Mouse (Mus musculus): ENCODE measurements around the gene Rps27. TPM values are rescaled to one million over a fixed set of nuclear protein-coding genes. Genes with fewer than 3 reads are reported as not detected.

Gene Rps27
- total and polyA plus RNA-seq, 2 experiments from 2014 or later, result 821 to 2,807 TPM

DNA sequence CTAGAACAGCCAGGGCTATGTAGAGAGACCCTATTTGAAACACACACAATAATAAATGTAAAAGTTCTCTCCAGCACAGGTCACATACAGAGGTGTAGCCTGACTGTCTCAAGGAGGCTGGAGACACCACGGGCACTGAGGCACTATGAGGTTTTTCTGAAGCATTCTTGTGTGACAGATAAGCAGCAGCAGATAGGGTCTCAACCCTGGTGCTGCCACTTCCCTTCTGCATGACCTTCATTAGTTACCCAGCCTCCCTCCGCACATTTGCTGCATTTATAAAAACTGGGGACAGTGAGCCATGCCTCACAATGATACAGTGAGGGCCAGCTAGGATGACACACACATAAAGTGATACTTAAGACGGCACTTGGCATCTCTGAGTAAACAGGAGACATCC, 9.5 kb upstream of the Rps27 start:
- ATAC-seq (ENCODE audit: low FRiP score) (no peak), DNase-seq (ENCODE audit: low spot score) (no peak)
- Histone ChIP-seq H3K9ac (replicated peaks; ENCODE audit: low read length, poor library complexity, severe bottlenecking) (no peak overlapping the region), H3K27ac (ENCODE audit: low read depth, low read length) (no peak overlapping the region), H3K4me3 (ENCODE audit: low read depth, low read length) (no peak overlapping the region), H3K4me2 (ENCODE audit: low read depth, low read length, poor library complexity, severe bottlenecking) (no peak overlapping the region), H3K36me3 (ENCODE audit: insufficient read depth, low read length) (no peaks in the 10 kb centered on the region), H3K4me1 (ENCODE audit: insufficient read depth, low read length) (no peaks in the 10 kb centered on the region), H3K27me3 (ENCODE audit: insufficient read depth, low read length) (no peaks in the 10 kb centered on the region), H3K9me3 (ENCODE audit: low read length) (no peaks in the 10 kb centered on the region)
- 84% methylated on average over 3 of the region's 3 CpGs for WGBS
- TF ChIP-seq CTCF (IDR thresholded peaks at IDR 0.05), result no peak

DNA sequence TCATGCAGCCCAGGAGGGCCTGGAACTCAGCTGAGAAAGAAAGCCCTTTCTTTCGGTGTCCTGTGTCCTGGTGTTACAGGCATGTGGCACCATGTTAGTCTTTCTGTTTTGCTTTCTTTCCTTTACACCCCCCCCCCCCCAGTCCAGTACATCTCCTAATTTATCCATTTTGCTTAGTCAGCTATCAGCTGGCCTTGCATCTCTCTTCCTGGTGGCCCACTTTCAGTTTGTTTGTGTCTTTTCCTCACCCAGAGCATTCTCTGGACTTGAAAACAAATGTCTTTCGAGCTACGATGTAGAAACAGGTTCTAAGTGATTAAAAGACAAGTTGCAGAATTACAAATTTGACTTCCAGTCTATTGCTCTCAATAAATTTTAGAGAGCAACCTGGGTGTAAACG, 9.0 kb upstream of the Rps27 start:
- H3K9me3 ChIP-seq (ENCODE audit: low read length), result no peaks in the 10 kb centered on the region
- no peaks in the 10 kb centered on the region for H3K36me3 ChIP-seq (ENCODE audit: insufficient read depth, low read length)
- H3K4me1 ChIP-seq (ENCODE audit: insufficient read depth, low read length), result no peaks in the 10 kb centered on the region
- no peak overlapping the region for H3K9ac ChIP-seq (replicated peaks; ENCODE audit: low read length, poor library complexity, severe bottlenecking)
- no peaks in the 10 kb centered on the region for H3K27me3 ChIP-seq (ENCODE audit: insufficient read depth, low read length)
- no peak overlapping the region for H3K4me3 ChIP-seq (ENCODE audit: low read depth, low read length)
- DNase-seq (ENCODE audit: low spot score), result no peak
- no peak for ATAC-seq (ENCODE audit: low FRiP score)
- H3K27ac ChIP-seq (ENCODE audit: low read depth, low read length), result no peak overlapping the region
- no peak for TF ChIP-seq CTCF (IDR thresholded peaks at IDR 0.05)
- H3K4me2 ChIP-seq (ENCODE audit: low read depth, low read length, poor library complexity, severe bottlenecking), result no peak overlapping the region
- 89% methylated on average over 4 of the region's 4 CpGs for WGBS

DNA sequence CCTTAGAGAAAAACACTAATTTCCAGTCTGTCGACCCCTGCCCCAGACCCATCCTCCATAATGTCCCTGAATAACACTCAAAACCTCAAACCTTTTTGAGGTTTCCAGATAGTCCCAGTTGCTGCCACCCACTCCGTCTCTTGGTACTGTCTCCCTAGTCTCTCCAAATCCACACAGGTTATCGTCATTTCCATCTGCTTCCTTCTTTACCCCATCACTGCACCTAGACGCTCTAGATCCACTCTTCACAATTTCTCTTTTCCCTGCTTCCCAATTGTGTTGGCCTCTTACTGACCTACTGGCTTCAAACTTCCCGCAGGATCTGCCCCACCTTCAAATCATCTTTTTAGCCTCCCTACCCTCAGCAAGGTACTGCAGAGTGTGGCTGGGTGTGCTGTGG, 7.7 kb upstream of the Rps27 start:
- Histone ChIP-seq H3K27ac (ENCODE audit: low read depth, low read length) (no peak overlapping the region), H3K9me3 (ENCODE audit: low read length) (no peaks in the 10 kb centered on the region), H3K4me1 (ENCODE audit: insufficient read depth, low read length) (no peaks in the 10 kb centered on the region), H3K9ac (replicated peaks; ENCODE audit: low read length, poor library complexity, severe bottlenecking) (no peak overlapping the region; the same call in 1 of the 2 replicates), H3K4me3 (ENCODE audit: low read depth, low read length) (peak overlapping the region; percentile 38; the same call in 1 of the 2 replicates), H3K27me3 (ENCODE audit: insufficient read depth, low read length) (no peaks in the 10 kb centered on the region), H3K36me3 (ENCODE audit: insufficient read depth, low read length) (no peaks in the 10 kb centered on the region), H3K4me2 (ENCODE audit: low read depth, low read length, poor library complexity, severe bottlenecking) (peak overlapping the region; percentile 81)
- DNase-seq (ENCODE audit: low spot score) (no peak), ATAC-seq (ENCODE audit: low FRiP score) (no peak)
- WGBS, result 25% methylated on average over 5 of the region's 5 CpGs
- TF ChIP-seq CTCF (IDR thresholded peaks at IDR 0.05), result no peak

DNA sequence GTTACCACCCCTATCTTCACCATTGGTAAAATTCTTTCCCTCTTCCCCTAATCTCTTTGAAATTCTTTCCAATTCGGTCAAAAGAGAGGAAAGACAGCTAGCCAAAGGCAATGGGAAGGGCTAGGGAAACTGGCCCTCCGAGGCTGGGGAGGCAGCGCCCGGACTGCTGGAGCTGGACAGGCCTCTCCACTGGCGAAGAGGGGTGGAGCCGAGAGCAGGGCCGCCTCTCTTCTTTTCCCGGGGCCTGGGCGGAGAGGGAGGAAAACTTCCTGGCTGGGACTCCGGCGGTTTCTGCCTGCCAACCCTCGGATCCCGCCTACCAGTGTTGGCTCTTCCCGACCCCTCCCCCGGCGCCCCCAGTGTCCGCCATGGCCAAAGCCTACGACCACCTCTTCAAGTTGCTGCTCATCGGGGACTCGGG, 7.1 kb upstream of the Rps27 start:
- DNase-seq (ENCODE audit: low spot score), result peak; percentile 57

DNA sequence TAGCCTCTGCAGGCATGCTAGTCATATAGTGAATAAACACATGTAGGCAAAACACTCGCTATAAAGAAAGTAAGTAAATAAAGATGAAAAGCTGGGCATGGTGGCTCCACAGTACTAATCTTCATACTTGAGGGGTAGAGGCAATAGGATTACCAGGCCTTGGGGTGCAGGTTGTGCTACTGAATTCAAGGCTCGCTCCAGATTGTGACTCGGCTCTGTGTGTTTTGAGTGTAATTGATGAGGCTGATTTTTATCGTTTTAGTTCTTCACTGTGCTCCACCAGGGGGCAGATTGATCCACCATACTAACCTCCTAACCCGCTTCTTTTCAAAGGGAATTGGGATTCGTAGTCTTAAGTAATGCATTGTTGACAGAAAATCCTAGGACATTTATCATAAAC, 6.6 kb upstream of the Rps27 start:
- no peaks in the 10 kb centered on the region for H3K27me3 ChIP-seq (ENCODE audit: insufficient read depth, low read length)
- ATAC-seq (ENCODE audit: low FRiP score) (no peak), DNase-seq (ENCODE audit: low spot score) (peak; percentile 68)
- peak overlapping the region; percentile 44; the same call in 1 of the 2 replicates for H3K9ac ChIP-seq (replicated peaks; ENCODE audit: low read length, poor library complexity, severe bottlenecking)
- no peaks in the 10 kb centered on the region for H3K36me3 ChIP-seq (ENCODE audit: insufficient read depth, low read length)
- TF ChIP-seq CTCF (IDR thresholded peaks at IDR 0.05), result peak; percentile 79
- H3K4me2 ChIP-seq (ENCODE audit: low read depth, low read length, poor library complexity, severe bottlenecking), result peak overlapping the region; percentile 81
- H3K27ac ChIP-seq (ENCODE audit: low read depth, low read length), result no peak overlapping the region; the same call in none of the 2 replicates
- no peaks in the 10 kb centered on the region for H3K9me3 ChIP-seq (ENCODE audit: low read length)
- H3K4me1 ChIP-seq (ENCODE audit: insufficient read depth, low read length), result no peaks in the 10 kb centered on the region
- 11% methylated on average over 6 of the region's 6 CpGs for WGBS
- H3K4me3 ChIP-seq (ENCODE audit: low read depth, low read length), result peak overlapping the region; percentile 38

More for the DNA sequence above, 7.1 kb upstream of the Rps27 start:
- ATAC-seq (ENCODE audit: low FRiP score), result peak; percentile 47; the same call in 1 of the 2 replicates
- Histone ChIP-seq H3K36me3 (ENCODE audit: insufficient read depth, low read length) (no peaks in the 10 kb centered on the region), H3K9ac (replicated peaks; ENCODE audit: low read length, poor library complexity, severe bottlenecking) (peak overlapping the region; percentile 44), H3K27ac (ENCODE audit: low read depth, low read length) (peak overlapping the region; percentile 51; the same call in 1 of the 2 replicates), H3K4me2 (ENCODE audit: low read depth, low read length, poor library complexity, severe bottlenecking) (peak overlapping the region; percentile 81), H3K27me3 (ENCODE audit: insufficient read depth, low read length) (no peaks in the 10 kb centered on the region), H3K4me1 (ENCODE audit: insufficient read depth, low read length) (no peaks in the 10 kb centered on the region), H3K4me3 (ENCODE audit: low read depth, low read length) (peak overlapping the region; percentile 38), H3K9me3 (ENCODE audit: low read length) (no peaks in the 10 kb centered on the region)
- under 1% methylated on average over 19 of the region's 20 CpGs for WGBS
- TF ChIP-seq CTCF (IDR thresholded peaks at IDR 0.05), result no peak

DNA sequence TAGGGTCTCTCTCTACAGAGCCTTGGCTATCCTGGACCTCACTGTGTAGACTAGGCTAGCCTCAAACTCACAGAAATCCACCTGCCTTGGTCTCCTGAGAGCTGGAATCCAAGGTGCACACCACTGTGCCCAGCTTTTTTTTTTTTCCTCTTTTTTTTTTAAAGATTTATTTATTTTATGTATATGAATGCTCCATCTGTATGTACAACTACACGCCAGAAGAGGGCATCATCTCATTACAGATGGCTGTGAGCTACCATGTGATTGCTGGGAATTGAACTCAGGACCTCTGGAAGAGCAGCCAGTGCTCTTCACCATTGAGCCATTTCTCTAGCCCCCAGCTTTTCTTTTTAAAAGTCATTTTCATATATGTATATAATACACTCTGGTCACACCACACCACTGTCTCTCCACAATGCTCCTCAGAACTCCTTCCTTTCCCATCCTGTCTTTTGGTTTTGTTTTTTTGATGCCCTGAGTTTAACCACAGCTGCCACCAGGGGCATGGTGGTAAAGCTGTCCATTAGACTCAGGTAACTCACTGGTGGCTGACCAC, 2.5 kb upstream of the Rps27 start:
- H3K4me1 ChIP-seq (ENCODE audit: insufficient read depth, low read length), result no peaks in the 10 kb centered on the region
- H3K9ac ChIP-seq (replicated peaks; ENCODE audit: low read length, poor library complexity, severe bottlenecking), result no peak overlapping the region
- 35% methylated on average over 1 of the region's 1 CpGs for WGBS
- peak; percentile 9 for TF ChIP-seq CTCF (IDR thresholded peaks at IDR 0.05)
- ATAC-seq (ENCODE audit: low FRiP score) (no peak), DNase-seq (ENCODE audit: low spot score) (no peak)
- no peak overlapping the region for H3K27ac ChIP-seq (ENCODE audit: low read depth, low read length)
- no peak overlapping the region for H3K4me2 ChIP-seq (ENCODE audit: low read depth, low read length, poor library complexity, severe bottlenecking)
- no peaks in the 10 kb centered on the region for H3K9me3 ChIP-seq (ENCODE audit: low read length)
- no peaks in the 10 kb centered on the region for H3K27me3 ChIP-seq (ENCODE audit: insufficient read depth, low read length)
- H3K4me3 ChIP-seq (ENCODE audit: low read depth, low read length), result no peak overlapping the region
- H3K36me3 ChIP-seq (ENCODE audit: insufficient read depth, low read length), result no peaks in the 10 kb centered on the region

Measured in midbrain, postnatal 0 days (tissue).